In genomic region chr13:111819106-111819505, GRCm38 (mm10) we compare ENCODE assay signal across 21 mouse cellular contexts. TPM values are rescaled to one million over a fixed set of nuclear protein-coding genes. Genes with fewer than 3 reads are reported as not detected.
A peak's percentile ranks its signal among the peaks of the same experiment; 100 is the strongest.
DNase-seq lines count a peak whose midpoint lies in the region; ATAC-seq and TF ChIP-seq lines count a peak whose summit lies in the region.
"Had no signal": no experiment of that assay in that cellular context is flagged by ENCODE, and none has a peak within 500 bp of the region (broad histone marks: within the 10 kb centered on the region; RNA-seq: fewer than 3 reads in every experiment).

No protein-coding gene starts in this region.

- no peak overlapping the region for H3K27ac ChIP-seq in heart, embryonic 12.5 days (ENCODE audit: poor library complexity, severe bottlenecking)
- no peak overlapping the region for H3K27ac ChIP-seq in lung, embryonic 14.5 days (ENCODE audit: low read depth)
- H3K27ac ChIP-seq in lung, postnatal 0 days (ENCODE audit: low read length): no peak overlapping the region
- H3K27ac ChIP-seq: embryonic facial prominence, embryonic 10.5 days; forebrain, embryonic 13.5 days; heart, embryonic 13.5 days had no signal

- no peak overlapping the region for H3K4me3 ChIP-seq in heart, embryonic 12.5 days
- no peak overlapping the region for H3K4me3 ChIP-seq in lung, embryonic 14.5 days (ENCODE audit: low read depth, low read length)
- no peak overlapping the region for H3K4me3 ChIP-seq in lung, postnatal 0 days (ENCODE audit: low read depth, low read length)
- H3K4me3 ChIP-seq: embryonic facial prominence, embryonic 10.5 days; forebrain, embryonic 13.5 days; heart, embryonic 13.5 days had no signal

- WGBS in heart, embryonic 12.5 days: 78% methylated on average over 4 of the region's 4 CpGs
- WGBS in lung, embryonic 14.5 days: 68% methylated on average over 4 of the region's 4 CpGs
- 68% methylated on average over 4 of the region's 4 CpGs for WGBS in lung, postnatal 0 days

- H3K36me3 ChIP-seq in heart, embryonic 12.5 days: no peaks in the 10 kb centered on the region
- no peaks in the 10 kb centered on the region for H3K36me3 ChIP-seq in lung, embryonic 14.5 days (ENCODE audit: insufficient read depth)
- no peaks in the 10 kb centered on the region for H3K36me3 ChIP-seq in lung, postnatal 0 days (ENCODE audit: insufficient read depth, low read length)
- H3K36me3 ChIP-seq: embryonic facial prominence, embryonic 10.5 days; G1E; heart, embryonic 13.5 days had no signal

- no peak for ATAC-seq in heart, embryonic 12.5 days (ENCODE audit: insufficient number of reproducible peaks, low FRiP score)
- ATAC-seq in lung, embryonic 14.5 days (ENCODE audit: insufficient read depth): no peak
- no peak for ATAC-seq in lung, postnatal 0 days
- ATAC-seq: CD4-positive, CD25-positive, alpha-beta regulatory T cell, adult 4 months; forebrain, embryonic 13.5 days; forebrain, postnatal 0 days; hindbrain, embryonic 16.5 days; inflammation-experienced regulatory T-cells, adult 6 months had no signal

- H3K27me3 ChIP-seq in heart, embryonic 12.5 days (replicated peaks): no peaks in the 10 kb centered on the region
- no peaks in the 10 kb centered on the region for H3K27me3 ChIP-seq in lung, embryonic 14.5 days (ENCODE audit: insufficient read depth, low read length)
- H3K27me3 ChIP-seq in lung, postnatal 0 days (replicated peaks; ENCODE audit: insufficient read depth, low read length): no peaks in the 10 kb centered on the region
- H3K27me3 ChIP-seq: forebrain, embryonic 13.5 days; heart, embryonic 13.5 days had no signal

- TF ChIP-seq EP300 in lung, postnatal 0 days (IDR thresholded peaks at IDR 0.05): no peak

- H3K9ac ChIP-seq in heart, embryonic 12.5 days: no peak overlapping the region
- H3K9ac ChIP-seq in lung, embryonic 14.5 days: no peak overlapping the region
- H3K9ac ChIP-seq in lung, postnatal 0 days (replicated peaks; ENCODE audit: low read depth): no peak overlapping the region
- H3K9ac ChIP-seq: forebrain, embryonic 13.5 days; forebrain, postnatal 0 days; heart, embryonic 13.5 days had no signal

- 0 out of 2 replicates have a peak, but pooled peaks cover 2% of the 10 kb centered on the region for H3K9me3 ChIP-seq in heart, embryonic 12.5 days (replicated peaks)
- peaks cover 5% of the 10 kb centered on the region; the same call in 1 of the 2 replicates for H3K9me3 ChIP-seq in lung, embryonic 14.5 days (ENCODE audit: low read depth, low read length)
- no peaks in the 10 kb centered on the region for H3K9me3 ChIP-seq in lung, postnatal 0 days (ENCODE audit: low read length)
- H3K9me3 ChIP-seq: embryonic facial prominence, embryonic 10.5 days; forebrain, embryonic 13.5 days had no signal

- TF ChIP-seq CTCF in lung, embryonic 14.5 days (IDR thresholded peaks at IDR 0.05; ENCODE audit: low read depth): no peak
- TF ChIP-seq CTCF in lung, postnatal 0 days (IDR thresholded peaks at IDR 0.05): no peak

- H3K4me1 ChIP-seq in heart, embryonic 12.5 days (replicated peaks): no peaks in the 10 kb centered on the region
- no peaks in the 10 kb centered on the region for H3K4me1 ChIP-seq in lung, embryonic 14.5 days (ENCODE audit: insufficient read depth)
- H3K4me1 ChIP-seq in lung, postnatal 0 days (ENCODE audit: insufficient read depth, low read depth, low read length): no peaks in the 10 kb centered on the region
- H3K4me1 ChIP-seq: forebrain, embryonic 13.5 days; heart, embryonic 13.5 days had no signal

- DNase-seq in adrenal gland, adult (ENCODE audit: inconsistent age in 2 of 2, low spot score in 1 of 2): peak; percentile 30 to 60
- DNase-seq in adrenal gland, adult 18-20 months (ENCODE audit: low spot score in 2 of 2): no peak
- DNase-seq in heart, adult 11 months: peak; percentile 30
- DNase-seq in lung, embryonic 14.5 days: peak; percentile 64
- DNase-seq in lung, postnatal 0 days (ENCODE audit: low spot score): no peak
- DNase-seq in cerebellum, adult 9-10 months: no peak
- DNase-seq: B cell, adult 2 months; cerebellum, adult 11 months; cerebellum, adult 9-11 months; forebrain, postnatal 0 days; gastrocnemius, postnatal 14 days; heart, postnatal 36 days; kidney, adult 18-20 months had no signal

- H3K4me2 ChIP-seq in heart, embryonic 12.5 days: no peak overlapping the region
- H3K4me2 ChIP-seq in lung, embryonic 14.5 days: no peak overlapping the region
- H3K4me2 ChIP-seq in lung, postnatal 0 days (replicated peaks; ENCODE audit: low read depth, low read length): no peak overlapping the region
- H3K4me2 ChIP-seq: forebrain, embryonic 13.5 days; heart, embryonic 13.5 days had no signal

RNA-seq across cellular contexts. Expression of gene Map3k1, which starts 10.3 kb away (rescaled TPM):
- 10 to 100 TPM; 38.2 to 42.7 TPM for total RNA-seq in adrenal gland, adult 18-20 months (2021)
- polyA plus RNA-seq in heart, embryonic 12.5 days (2016; fragmentation: Nextera tagmentation; extraction: Ambion mirVana): 16.7 and 18.7 TPM in 2 replicates
- polyA plus RNA-seq in lung, embryonic 14.5 days (2014; fragmentation: Nextera tagmentation; extraction: Ambion mirVana): 37.2 and 39.8 TPM in 2 replicates
- 16.6 and 18.0 TPM in 2 replicates for polyA plus RNA-seq in lung, postnatal 0 days (2015; fragmentation: Nextera tagmentation; extraction: Ambion mirVana)

Comparison
In these comparisons a context has a peak if more than half of its experiments do, and no peak if none do; other contexts are left out.
1. DNase-seq: peak in adrenal gland, adult (2 of 2), heart, adult 11 months (single experiment) and lung, embryonic 14.5 days (single experiment); none in adrenal gland, adult 18-20 months (0 of 2), lung, postnatal 0 days (single experiment) and cerebellum, adult 9-10 months (single experiment).